8 mouse cellular contexts compared by ENCODE assay signal in the genomic region with DNA sequence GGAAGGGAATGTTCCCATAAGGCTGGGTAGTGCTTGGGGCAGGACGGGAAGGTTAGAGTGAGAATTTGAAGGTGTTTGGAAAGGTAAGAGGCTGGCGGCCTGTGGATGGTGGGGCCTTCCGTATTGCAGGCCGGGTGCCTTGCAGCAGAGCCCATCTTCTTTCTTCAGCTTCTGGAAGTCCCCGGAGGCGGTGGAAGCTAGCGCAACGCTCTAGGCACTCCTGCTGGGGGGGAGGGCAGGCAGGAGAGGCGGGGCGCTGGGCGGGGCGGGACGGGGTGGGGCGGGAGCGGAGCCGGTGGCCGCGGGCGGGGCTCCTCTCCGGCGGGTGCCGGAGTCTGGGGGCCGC. TPM values are rescaled to one million over a fixed set of nuclear protein-coding genes. Genes with fewer than 3 reads are reported as not detected.
DNase-seq lines count a peak whose midpoint lies in the region; ATAC-seq and TF ChIP-seq lines count a peak whose summit lies in the region.

No protein-coding gene starts in this region.

- H3K4me1 ChIP-seq in lung, postnatal 0 days (ENCODE audit: insufficient read depth, low read depth, low read length), result no peaks in the 10 kb centered on the region
- peaks cover 2% of the 10 kb centered on the region; the same call in 1 of the 2 replicates for H3K4me1 ChIP-seq in forebrain, embryonic 11.5 days (replicated peaks; ENCODE audit: control insufficient read depth, insufficient read depth, low read length)
- H3K4me1 ChIP-seq in neural tube, embryonic 12.5 days, result peaks cover 19% of the 10 kb centered on the region
- H3K4me1 ChIP-seq in heart, adult 2 months (ENCODE audit: control insufficient read depth, insufficient read depth, low read length), result no peaks in the 10 kb centered on the region

- no peaks in the 10 kb centered on the region for H3K36me3 ChIP-seq in lung, postnatal 0 days (ENCODE audit: insufficient read depth, low read length)
- no peaks in the 10 kb centered on the region for H3K36me3 ChIP-seq in forebrain, embryonic 11.5 days (ENCODE audit: control insufficient read depth, insufficient read depth, low read length)
- H3K36me3 ChIP-seq in neural tube, embryonic 12.5 days, result no peaks in the 10 kb centered on the region
- no peaks in the 10 kb centered on the region for H3K36me3 ChIP-seq in heart, adult 2 months (ENCODE audit: control insufficient read depth, insufficient read depth, low read length)

- intact Hi-C loops in heart, adult 2 months (cut with DNase I), result no loop called here

- 1% methylated on average over 10 of the region's 23 CpGs for WGBS in lung, postnatal 0 days
- 3% methylated on average over 21 of the region's 23 CpGs for WGBS in forebrain, embryonic 11.5 days
- WGBS in neural tube, embryonic 12.5 days, result 1% methylated on average over 10 of the region's 23 CpGs
- 1% methylated on average over 23 of the region's 23 CpGs for WGBS in heart, adult 2 months

- no peaks in the 10 kb centered on the region for H3K79me2 ChIP-seq in heart, adult 2 months (replicated peaks; ENCODE audit: control insufficient read depth, insufficient read depth, low read length)

- no peak for TF ChIP-seq POLR2A in heart, adult 2 months (IDR thresholded peaks at IDR 0.05; ENCODE audit: insufficient read depth, low read depth, low read length)

- no peak overlapping the region for H3K27ac ChIP-seq in lung, postnatal 0 days (ENCODE audit: low read length)
- H3K27ac ChIP-seq in forebrain, embryonic 11.5 days (ENCODE audit: low read depth, low read length), result no peak overlapping the region
- H3K27ac ChIP-seq in neural tube, embryonic 12.5 days, result 0 out of 2 replicates have a peak overlapping the region, but pooled peaks have one; percentile 10
- no peak overlapping the region for H3K27ac ChIP-seq in heart, adult 2 months

- 0 out of 2 replicates have a peak overlapping the region, but pooled peaks have one; percentile 19 for H3K4me2 ChIP-seq in lung, postnatal 0 days (replicated peaks; ENCODE audit: low read depth, low read length)
- peak overlapping the region; percentile 68 for H3K4me2 ChIP-seq in forebrain, embryonic 11.5 days (ENCODE audit: low read depth, low read length, severe bottlenecking)
- peak overlapping the region; percentile 87 for H3K4me2 ChIP-seq in neural tube, embryonic 12.5 days (replicated peaks)

- peak; percentile 39 for ATAC-seq in lung, postnatal 0 days
- ATAC-seq in forebrain, embryonic 11.5 days (replicated peaks; ENCODE audit: low FRiP score), result peak; percentile 46; the same call in 1 of the 2 replicates
- peak; percentile 74 for ATAC-seq in neural tube, embryonic 12.5 days (ENCODE audit: low FRiP score, low read depth)

- no peak overlapping the region for H3K9ac ChIP-seq in lung, postnatal 0 days (replicated peaks; ENCODE audit: low read depth)
- H3K9ac ChIP-seq in forebrain, embryonic 11.5 days (ENCODE audit: low read length), result peak overlapping the region; percentile 35; the same call in 1 of the 2 replicates
- H3K9ac ChIP-seq in neural tube, embryonic 12.5 days, result peak overlapping the region; percentile 64
- H3K9ac ChIP-seq in heart, adult 2 months (ENCODE audit: low read depth, low read length), result no peak overlapping the region

- TF ChIP-seq CTCF in lung, postnatal 0 days (IDR thresholded peaks at IDR 0.05), result no peak
- no peak for TF ChIP-seq CTCF in heart, adult 2 months (IDR thresholded peaks at IDR 0.05)

- no peak overlapping the region; the same call in 1 of the 2 replicates for H3K4me3 ChIP-seq in lung, postnatal 0 days (ENCODE audit: low read depth, low read length)
- peak overlapping the region; percentile 38 for H3K4me3 ChIP-seq in forebrain, embryonic 11.5 days (ENCODE audit: low read depth, low read length)
- peak overlapping the region; percentile 52 for H3K4me3 ChIP-seq in neural tube, embryonic 12.5 days
- H3K4me3 ChIP-seq in heart, adult 2 months, result no peak overlapping the region

- TF ChIP-seq EP300 in lung, postnatal 0 days (IDR thresholded peaks at IDR 0.05), result no peak
- TF ChIP-seq EP300 in heart, adult 2 months (IDR thresholded peaks at IDR 0.05; ENCODE audit: insufficient read depth, low read depth, low read length), result no peak

- DNase-seq in lung, postnatal 0 days (ENCODE audit: low spot score), result no peak
- DNase-seq in lung, postnatal 36 days, result no peak
- DNase-seq in forebrain, embryonic 11.5 days (ENCODE audit: low spot score), result no peak
- DNase-seq in layer of hippocampus, postnatal 25 days (ENCODE audit: extremely low spot score in 1 of 2, low spot score in 1 of 2), result peak; percentile 39 to 44
- no peak for DNase-seq in ovary, postnatal 14 days (ENCODE audit: low spot score)
- no peak for DNase-seq in natural killer cell, adult 2 months (ENCODE audit: low spot score in 2 of 2)
- DNase-seq in heart, adult 2 months, result no peak

- no peaks in the 10 kb centered on the region for H3K9me3 ChIP-seq in lung, postnatal 0 days (ENCODE audit: low read length)
- H3K9me3 ChIP-seq in forebrain, embryonic 11.5 days (ENCODE audit: control insufficient read depth, low read length), result no peaks in the 10 kb centered on the region
- H3K9me3 ChIP-seq in neural tube, embryonic 12.5 days, result no peaks in the 10 kb centered on the region

- H3K27me3 ChIP-seq in lung, postnatal 0 days (replicated peaks; ENCODE audit: insufficient read depth, low read length), result peaks cover 6% of the 10 kb centered on the region
- H3K27me3 ChIP-seq in forebrain, embryonic 11.5 days (ENCODE audit: control insufficient read depth, insufficient read depth, low read length), result 0 out of 2 replicates have a peak, but pooled peaks cover 6% of the 10 kb centered on the region
- peaks cover 17% of the 10 kb centered on the region for H3K27me3 ChIP-seq in neural tube, embryonic 12.5 days (replicated peaks)
- H3K27me3 ChIP-seq in heart, adult 2 months (ENCODE audit: control insufficient read depth, insufficient read depth, low read length), result peaks cover 1% of the 10 kb centered on the region; the same call in 1 of the 2 replicates

RNA-seq across cellular contexts. Expression of a gene that starts 8.0 kb away (rescaled TPM):
- 0.06 TPM in 1 of 2 replicates, not detected in the other for polyA plus RNA-seq in lung, postnatal 0 days (2015; fragmentation: Nextera tagmentation; extraction: Ambion mirVana)
- 2.4 and 3.7 TPM in 2 replicates for polyA plus RNA-seq in forebrain, embryonic 11.5 days (2014; fragmentation: Nextera tagmentation; extraction: Ambion mirVana)
- total RNA-seq in layer of hippocampus, postnatal 25 days (2021), result 10 to 100 TPM; 76.8 to 77.1 TPM
- polyA plus RNA-seq in neural tube, embryonic 12.5 days (2016; fragmentation: Nextera tagmentation; extraction: Ambion mirVana), result 19.8 and 22.9 TPM in 2 replicates
- total RNA-seq in heart, adult 2 months (2021), result under 1 TPM; 0.50 to 0.75 TPM
- polyA plus RNA-seq in heart, adult 2 months (2012; rRNA removed), result 1.0 and 1.1 TPM in 2 replicates

RNA-seq across cellular contexts. Expression of a gene that starts 53.4 kb away (rescaled TPM):
- 0.18 TPM in 1 of 2 replicates, not detected in the other for polyA plus RNA-seq in lung, postnatal 0 days (2015; fragmentation: Nextera tagmentation; extraction: Ambion mirVana)
- 0.09 and 0.19 TPM in 2 replicates for polyA plus RNA-seq in forebrain, embryonic 11.5 days (2014; fragmentation: Nextera tagmentation; extraction: Ambion mirVana)
- total RNA-seq in layer of hippocampus, postnatal 25 days (2021), result not detected
- polyA plus RNA-seq in neural tube, embryonic 12.5 days (2016; fragmentation: Nextera tagmentation; extraction: Ambion mirVana), result 8.1 and 12.8 TPM in 2 replicates
- total RNA-seq in heart, adult 2 months (2021), result 1 to 10 TPM; 4.7 to 5.9 TPM
- polyA plus RNA-seq in heart, adult 2 months (2012; rRNA removed), result 11.6 and 19.0 TPM in 2 replicates

Comparison
In these comparisons a context has a peak if more than half of its experiments do, and no peak if none do; other contexts are left out.
1. DNase-seq: peak in layer of hippocampus, postnatal 25 days (2 of 2); none in lung, postnatal 0 days (single experiment), lung, postnatal 36 days (single experiment), forebrain, embryonic 11.5 days (single experiment), ovary, postnatal 14 days (single experiment), natural killer cell, adult 2 months (0 of 2) and heart, adult 2 months (0 of 2).
2. H3K4me2 ChIP-seq: peak in every context shown above with its lines; median percentile 87 in neural tube, embryonic 12.5 days; 68 in forebrain, embryonic 11.5 days; 19 in lung, postnatal 0 days.
3. H3K4me3 ChIP-seq: peak in forebrain, embryonic 11.5 days (single experiment) and neural tube, embryonic 12.5 days (single experiment); none in lung, postnatal 0 days (single experiment) and heart, adult 2 months (single experiment).
4. H3K9ac ChIP-seq: peak in forebrain, embryonic 11.5 days (single experiment) and neural tube, embryonic 12.5 days (single experiment); none in lung, postnatal 0 days (single experiment) and heart, adult 2 months (single experiment).
5. Peak in every context shown above with its lines, with median percentiles within 50 percentile points of each other: ATAC-seq.